ENCODE assay signal across 17 mouse cellular contexts in genomic region chr7:118914561-118915165, GRCm38 (mm10). TPM values are rescaled to one million over a fixed set of nuclear protein-coding genes. Genes with fewer than 3 reads are reported as not detected.
DNase-seq lines count a peak whose midpoint lies in the region; ATAC-seq and TF ChIP-seq lines count a peak whose summit lies in the region.
"Had no signal": no experiment of that assay in that cellular context is flagged by ENCODE, and none has a peak within 500 bp of the region (broad histone marks: within the 10 kb centered on the region; RNA-seq: fewer than 3 reads in every experiment).

No protein-coding gene starts in this region.

- no peaks in the 10 kb centered on the region for H3K27me3 ChIP-seq in heart, adult 2 months (ENCODE audit: control insufficient read depth, insufficient read depth, low read length)
- peaks cover 4% of the 10 kb centered on the region; the same call in 1 of the 2 replicates for H3K27me3 ChIP-seq in heart, embryonic 12.5 days (replicated peaks)
- no peaks in the 10 kb centered on the region for H3K27me3 ChIP-seq in midbrain, postnatal 0 days (ENCODE audit: insufficient read depth, low read length)
- no peaks in the 10 kb centered on the region for H3K27me3 ChIP-seq in midbrain, embryonic 16.5 days (ENCODE audit: control insufficient read depth, insufficient read depth, low read depth, low read length)
- H3K27me3 ChIP-seq: embryonic facial prominence, embryonic 13.5 days; hindbrain, embryonic 15.5 days; limb, embryonic 12.5 days; midbrain, embryonic 15.5 days had no signal

- intact Hi-C loops in heart, adult 2 months (cut with DNase I): no loop called here

- H3K27ac ChIP-seq in heart, adult 2 months: no peak overlapping the region
- no peak overlapping the region for H3K27ac ChIP-seq in heart, embryonic 12.5 days (ENCODE audit: poor library complexity, severe bottlenecking)
- no peak overlapping the region for H3K27ac ChIP-seq in midbrain, postnatal 0 days (ENCODE audit: low read depth, low read length)
- H3K27ac ChIP-seq in midbrain, embryonic 16.5 days (ENCODE audit: low read length): no peak overlapping the region
- H3K27ac ChIP-seq: embryonic facial prominence, embryonic 13.5 days; hindbrain, embryonic 15.5 days; limb, embryonic 12.5 days; liver, embryonic 14.5 days; midbrain, embryonic 15.5 days had no signal

- H3K36me3 ChIP-seq in heart, adult 2 months (ENCODE audit: control insufficient read depth, insufficient read depth, low read length): no peaks in the 10 kb centered on the region
- no peaks in the 10 kb centered on the region for H3K36me3 ChIP-seq in heart, embryonic 12.5 days
- H3K36me3 ChIP-seq in midbrain, postnatal 0 days (ENCODE audit: insufficient read depth, low read length): no peaks in the 10 kb centered on the region
- H3K36me3 ChIP-seq in midbrain, embryonic 16.5 days (ENCODE audit: control insufficient read depth, insufficient read depth, low read length): no peaks in the 10 kb centered on the region
- H3K36me3 ChIP-seq: embryonic facial prominence, embryonic 13.5 days; G1E; hindbrain, embryonic 15.5 days; limb, embryonic 12.5 days; midbrain, embryonic 15.5 days had no signal

- 0 out of 2 replicates have a peak, but pooled peaks have one; percentile 15 for TF ChIP-seq CTCF in heart, adult 2 months (IDR thresholded peaks at IDR 0.05)
- no peak for TF ChIP-seq CTCF in midbrain, postnatal 0 days (IDR thresholded peaks at IDR 0.05)

- no peak for DNase-seq in heart, adult 2 months
- peak; percentile 7 for DNase-seq in midbrain, postnatal 0 days (ENCODE audit: low spot score)
- DNase-seq in cerebellum, postnatal 10 days: peak; percentile 66 to 74
- no peak for DNase-seq in frontal cortex, postnatal 25 days (ENCODE audit: low spot score in 2 of 2)
- DNase-seq in kidney, postnatal 14 days: no peak
- DNase-seq: gastrocnemius, postnatal 25 days; kidney, adult 8-10 months; layer of hippocampus, postnatal 36 days; right cerebral cortex, postnatal 25 days had no signal

- no peak for TF ChIP-seq POLR2A in heart, adult 2 months (IDR thresholded peaks at IDR 0.05; ENCODE audit: insufficient read depth, low read depth, low read length)

- TF ChIP-seq EP300 in heart, adult 2 months (IDR thresholded peaks at IDR 0.05; ENCODE audit: insufficient read depth, low read depth, low read length): no peak

- no peak for ATAC-seq in heart, embryonic 12.5 days (ENCODE audit: insufficient number of reproducible peaks, low FRiP score)
- ATAC-seq in midbrain, postnatal 0 days (ENCODE audit: low FRiP score): no peak
- ATAC-seq in midbrain, embryonic 16.5 days: no peak
- ATAC-seq: midbrain, embryonic 15.5 days had no signal

- no peaks in the 10 kb centered on the region for H3K4me1 ChIP-seq in heart, adult 2 months (ENCODE audit: control insufficient read depth, insufficient read depth, low read length)
- H3K4me1 ChIP-seq in heart, embryonic 12.5 days (replicated peaks): peaks cover 6% of the 10 kb centered on the region; the same call in 1 of the 2 replicates
- H3K4me1 ChIP-seq in midbrain, postnatal 0 days (ENCODE audit: insufficient read depth, low read length): peaks cover 4% of the 10 kb centered on the region; the same call in 1 of the 2 replicates
- H3K4me1 ChIP-seq in midbrain, embryonic 16.5 days (ENCODE audit: control insufficient read depth, insufficient read depth, low read length): peaks cover 9% of the 10 kb centered on the region; the same call in 1 of the 2 replicates
- H3K4me1 ChIP-seq: limb, embryonic 12.5 days had no signal

- H3K79me2 ChIP-seq in heart, adult 2 months (replicated peaks; ENCODE audit: control insufficient read depth, insufficient read depth, low read length): no peaks in the 10 kb centered on the region

- H3K9me3 ChIP-seq in heart, embryonic 12.5 days (replicated peaks): peaks cover 4% of the 10 kb centered on the region
- no peaks in the 10 kb centered on the region for H3K9me3 ChIP-seq in midbrain, postnatal 0 days (ENCODE audit: low read length)
- no peaks in the 10 kb centered on the region for H3K9me3 ChIP-seq in midbrain, embryonic 16.5 days (replicated peaks; ENCODE audit: control insufficient read depth, low read length, poor library complexity, severe bottlenecking)
- H3K9me3 ChIP-seq: embryonic facial prominence, embryonic 13.5 days; G1E; hindbrain, embryonic 15.5 days; limb, embryonic 12.5 days; midbrain, embryonic 15.5 days had no signal

- WGBS in heart, adult 2 months: 82% methylated on average over 7 of the region's 7 CpGs
- WGBS in heart, embryonic 12.5 days: 79% methylated on average over 7 of the region's 7 CpGs
- WGBS in midbrain, postnatal 0 days: 88% methylated on average over 7 of the region's 7 CpGs
- WGBS in midbrain, embryonic 16.5 days: 90% methylated on average over 7 of the region's 7 CpGs

- no peak overlapping the region for H3K4me3 ChIP-seq in heart, adult 2 months
- no peak overlapping the region for H3K4me3 ChIP-seq in heart, embryonic 12.5 days
- no peak overlapping the region for H3K4me3 ChIP-seq in midbrain, postnatal 0 days (ENCODE audit: low read depth, low read length)
- no peak overlapping the region for H3K4me3 ChIP-seq in midbrain, embryonic 16.5 days (ENCODE audit: low read depth, low read length)
- H3K4me3 ChIP-seq: embryonic facial prominence, embryonic 13.5 days; hindbrain, embryonic 15.5 days; limb, embryonic 12.5 days; midbrain, embryonic 15.5 days had no signal

- H3K9ac ChIP-seq in heart, adult 2 months (ENCODE audit: low read depth, low read length): no peak overlapping the region
- H3K9ac ChIP-seq in heart, embryonic 12.5 days: no peak overlapping the region
- no peak overlapping the region for H3K9ac ChIP-seq in midbrain, postnatal 0 days (replicated peaks; ENCODE audit: low read length, poor library complexity, severe bottlenecking)
- H3K9ac ChIP-seq in midbrain, embryonic 16.5 days (ENCODE audit: low read depth, low read length): no peak overlapping the region
- H3K9ac ChIP-seq: embryonic facial prominence, embryonic 13.5 days; hindbrain, embryonic 15.5 days; limb, embryonic 12.5 days; liver, embryonic 14.5 days; midbrain, embryonic 15.5 days had no signal

- H3K4me2 ChIP-seq in heart, embryonic 12.5 days: no peak overlapping the region
- no peak overlapping the region for H3K4me2 ChIP-seq in midbrain, postnatal 0 days (ENCODE audit: low read depth, low read length, poor library complexity, severe bottlenecking)
- no peak overlapping the region for H3K4me2 ChIP-seq in midbrain, embryonic 16.5 days (ENCODE audit: low read length)
- H3K4me2 ChIP-seq: embryonic facial prominence, embryonic 13.5 days; hindbrain, embryonic 15.5 days; limb, embryonic 12.5 days; midbrain, embryonic 15.5 days had no signal

RNA-seq across cellular contexts. Expression of gene Knop1, which starts 58.6 kb away (rescaled TPM):
- 10 to 100 TPM; 13.7 to 14.0 TPM for total RNA-seq in heart, adult 2 months (2021)
- polyA plus RNA-seq in heart, adult 2 months (2012; rRNA removed): 5.3 and 9.8 TPM in 2 replicates
- polyA plus RNA-seq in heart, embryonic 12.5 days (2016; fragmentation: Nextera tagmentation; extraction: Ambion mirVana): 63.5 and 65.6 TPM in 2 replicates
- total RNA-seq in midbrain, postnatal 0 days (2014; rRNA removed): 31.6 and 37.5 TPM in 2 replicates
- polyA plus RNA-seq in midbrain, postnatal 0 days (2015; fragmentation: Nextera tagmentation; extraction: Ambion mirVana): 67.5 and 73.2 TPM in 2 replicates
- 54.9 and 61.0 TPM in 2 replicates for polyA plus RNA-seq in midbrain, embryonic 16.5 days (2015; fragmentation: Nextera tagmentation; extraction: Ambion mirVana)

RNA-seq across cellular contexts. Expression of gene Iqck, which starts 59.1 kb away (rescaled TPM):
- under 1 TPM; 0.29 to 0.32 TPM for total RNA-seq in heart, adult 2 months (2021)
- 0.70 and 0.88 TPM in 2 replicates for polyA plus RNA-seq in heart, adult 2 months (2012; rRNA removed)
- 1.1 and 1.5 TPM in 2 replicates for polyA plus RNA-seq in heart, embryonic 12.5 days (2016; fragmentation: Nextera tagmentation; extraction: Ambion mirVana)
- 3.5 and 5.1 TPM in 2 replicates for total RNA-seq in midbrain, postnatal 0 days (2014; rRNA removed)
- 4.8 and 5.9 TPM in 2 replicates for polyA plus RNA-seq in midbrain, postnatal 0 days (2015; fragmentation: Nextera tagmentation; extraction: Ambion mirVana)
- polyA plus RNA-seq in midbrain, embryonic 16.5 days (2015; fragmentation: Nextera tagmentation; extraction: Ambion mirVana): 4.7 and 4.8 TPM in 2 replicates

Comparison
In these comparisons a context has a peak if more than half of its experiments do, and no peak if none do; other contexts are left out.
1. DNase-seq: peak in midbrain, postnatal 0 days (single experiment) and cerebellum, postnatal 10 days (2 of 2); none in heart, adult 2 months (0 of 2), frontal cortex, postnatal 25 days (0 of 2) and kidney, postnatal 14 days (single experiment).